Mouse (Mus musculus) thymus, postnatal 4 days (tissue): ENCODE data around the gene Gsg1l.
A peak's percentile ranks its signal among the peaks of the same experiment; 100 is the strongest.

ENCODE experiments used
- DNase-seq: peaks from one replicate; pipeline ENCODE4 v3.0.0; 2021

The Gsg1l gene

GRCm38 (mm10) chr7:125975414-125975813, 106.8 kb downstream of the Gsg1l start:
- no peak for DNase-seq

GRCm38 (mm10) chr7:125973874-125974273, 108.3 kb downstream of the Gsg1l start:
- no peak for DNase-seq

DNA sequence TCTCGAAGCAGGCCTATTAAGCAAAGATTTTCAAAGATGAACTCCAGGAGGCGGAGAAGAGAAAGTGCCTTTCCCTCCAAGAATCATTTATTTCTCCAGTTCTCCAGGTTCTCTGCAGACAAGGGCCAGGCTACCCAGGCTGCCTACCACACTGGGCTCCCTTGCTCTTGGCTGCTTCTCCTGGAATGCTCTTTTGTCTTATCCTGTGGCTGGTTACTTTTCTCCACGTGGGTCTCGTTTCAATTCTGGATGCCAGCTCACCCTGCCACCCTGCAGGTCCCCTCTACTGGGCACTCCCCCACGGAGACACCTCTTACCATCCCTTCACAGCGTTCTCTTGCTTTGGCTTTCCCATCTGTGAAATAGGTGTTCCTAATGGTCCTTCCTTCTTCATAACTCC, 109.4 kb downstream of the Gsg1l start:
- DNase-seq, result no peak

- no peak for DNase-seq
These were observed 110.0 kb downstream of the Gsg1l start for GRCm38 (mm10) chr7:125972174-125972672.

- no peak for DNase-seq
These were observed 113.1 kb downstream of the Gsg1l start for GRCm38 (mm10) chr7:125969076-125969475.

GRCm38 (mm10) chr7:125966402-125967261, 115.6 kb downstream of the Gsg1l start:
- no peak for DNase-seq

- DNase-seq, result no peak
These were observed 118.1 kb downstream of the Gsg1l start for GRCm38 (mm10) chr7:125964087-125964607.

DNA sequence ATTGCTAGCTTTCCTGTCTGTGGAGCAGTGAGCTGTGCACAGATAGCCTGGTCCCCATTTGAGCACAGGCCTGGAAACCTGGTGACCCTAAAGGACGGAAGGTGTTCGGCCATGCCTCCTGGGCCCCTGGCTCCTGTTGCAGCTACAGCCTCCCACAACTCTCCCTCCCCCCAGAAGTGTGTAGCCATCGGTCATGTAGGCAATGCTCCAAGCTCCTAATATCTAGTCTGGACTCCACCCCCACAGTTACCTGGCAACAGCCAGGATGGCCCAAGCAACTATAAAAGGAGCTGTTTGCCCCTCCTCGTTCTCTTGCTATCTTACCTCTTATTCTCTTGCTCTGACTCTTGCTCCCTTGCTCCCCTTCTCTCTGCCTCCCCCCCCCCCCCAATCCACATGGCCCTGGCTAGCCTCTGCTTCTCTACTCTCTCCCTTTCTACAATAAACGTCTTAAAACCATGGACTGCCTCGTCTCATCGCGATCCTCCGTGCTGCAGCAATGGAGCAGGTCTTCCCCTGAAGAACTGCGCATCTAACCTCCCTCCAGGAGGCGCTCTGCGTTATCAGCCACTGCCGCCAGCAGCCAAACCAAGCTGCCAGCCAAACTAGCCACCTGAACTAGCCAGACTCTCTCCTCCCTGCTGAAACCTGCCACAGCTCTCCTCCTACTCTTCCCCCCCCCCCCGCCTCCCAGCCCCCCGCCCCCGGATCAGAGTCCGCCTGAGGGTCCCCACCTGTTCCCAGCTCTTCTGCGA, 122.7 kb downstream of the Gsg1l start:
- peak; percentile 25 for DNase-seq

- DNase-seq, result no peak
These were observed 123.4 kb downstream of the Gsg1l start for GRCm38 (mm10) chr7:125958856-125959255.

- DNase-seq, result no peak
These were observed 127.2 kb downstream of the Gsg1l start for GRCm38 (mm10) chr7:125954994-125955393.

DNA sequence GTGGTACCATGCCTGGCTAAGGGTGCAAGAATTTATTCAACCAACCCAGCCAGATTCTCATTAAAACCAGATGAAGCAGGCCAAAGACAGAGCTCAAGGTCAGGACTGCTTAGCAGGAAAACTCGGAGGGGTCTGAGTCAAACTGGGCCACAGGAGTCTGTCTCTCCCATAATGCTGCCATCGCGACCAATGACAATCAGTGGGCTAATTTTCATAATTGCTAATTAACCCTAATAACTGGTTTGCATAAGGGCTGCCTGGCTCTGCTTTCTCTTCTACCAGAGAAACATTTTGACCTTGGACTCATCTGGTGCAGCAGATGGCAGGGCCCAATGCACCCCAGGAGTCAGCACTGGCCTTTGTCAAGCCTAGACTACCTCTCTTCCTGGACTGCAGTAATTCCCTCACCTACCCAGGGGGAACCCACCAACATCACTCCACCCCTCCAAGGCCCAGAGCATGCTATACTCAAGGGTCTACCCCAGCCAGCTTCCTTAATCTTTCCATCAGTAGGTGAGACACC, 127.8 kb downstream of the Gsg1l start:
- DNase-seq, result no peak

DNA sequence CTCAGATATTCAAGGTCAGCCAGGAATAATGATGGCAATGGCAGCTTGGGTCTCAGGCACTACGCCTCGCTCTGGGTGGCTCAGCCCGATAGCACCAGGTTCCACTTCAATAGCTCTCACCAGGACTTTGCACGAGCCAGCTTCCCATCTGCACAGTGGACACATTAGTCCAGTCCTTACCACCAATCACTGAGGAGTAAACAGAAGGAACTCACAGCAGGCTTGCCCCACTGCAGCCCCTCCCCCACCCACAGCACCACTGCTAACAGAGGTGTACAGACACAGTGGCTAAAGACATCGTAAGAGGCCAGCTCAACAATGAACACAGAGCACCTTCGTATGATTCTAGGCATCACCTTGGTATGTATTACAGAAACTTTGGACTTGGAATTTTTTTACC, 128.4 kb downstream of the Gsg1l start:
- DNase-seq, result no peak

GRCm38 (mm10) chr7:125951911-125952310, 130.3 kb downstream of the Gsg1l start:
- no peak for DNase-seq

DNA sequence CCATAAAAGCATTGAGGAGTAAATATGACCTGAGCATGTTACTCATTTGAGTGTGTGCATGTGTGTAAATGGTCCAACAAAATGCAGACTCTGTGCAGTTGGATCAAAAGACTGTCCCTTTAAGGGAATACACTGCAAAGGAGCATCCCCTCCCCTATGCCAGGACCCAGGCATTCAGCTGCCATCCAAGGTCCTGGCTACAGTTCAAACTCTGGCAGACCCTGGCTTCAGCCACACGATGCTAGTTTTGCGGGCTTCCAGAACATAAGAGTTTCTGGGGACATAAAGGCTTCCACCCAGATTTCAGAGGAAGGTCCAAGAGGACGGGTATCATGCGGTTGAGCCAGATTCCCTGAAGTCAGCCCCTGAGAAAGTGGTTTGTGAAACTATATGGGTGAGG, 133.2 kb downstream of the Gsg1l start:
- no peak for DNase-seq

DNA sequence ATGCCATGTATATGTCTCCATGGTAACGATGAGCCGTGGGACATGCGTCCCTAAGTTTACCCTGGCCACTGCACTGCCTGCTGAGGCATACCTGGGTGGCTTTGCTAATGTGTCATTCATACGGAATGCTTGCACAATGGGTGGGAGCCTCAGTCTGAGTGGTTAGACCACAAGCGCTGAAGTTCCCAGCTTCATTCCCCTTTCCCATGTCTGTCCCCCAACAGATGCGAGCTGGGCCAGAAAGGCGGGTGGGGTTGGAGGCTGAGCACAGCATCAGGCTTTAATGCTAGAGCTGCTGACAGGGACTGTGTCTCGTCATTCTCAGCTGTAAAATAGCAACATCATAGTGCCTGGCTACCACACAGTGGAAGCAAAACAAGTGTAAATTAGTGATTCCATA, 136.3 kb downstream of the Gsg1l start:
- no peak for DNase-seq

- DNase-seq, result no peak
These were observed 137.6 kb downstream of the Gsg1l start for GRCm38 (mm10) chr7:125944631-125945030.

DNA sequence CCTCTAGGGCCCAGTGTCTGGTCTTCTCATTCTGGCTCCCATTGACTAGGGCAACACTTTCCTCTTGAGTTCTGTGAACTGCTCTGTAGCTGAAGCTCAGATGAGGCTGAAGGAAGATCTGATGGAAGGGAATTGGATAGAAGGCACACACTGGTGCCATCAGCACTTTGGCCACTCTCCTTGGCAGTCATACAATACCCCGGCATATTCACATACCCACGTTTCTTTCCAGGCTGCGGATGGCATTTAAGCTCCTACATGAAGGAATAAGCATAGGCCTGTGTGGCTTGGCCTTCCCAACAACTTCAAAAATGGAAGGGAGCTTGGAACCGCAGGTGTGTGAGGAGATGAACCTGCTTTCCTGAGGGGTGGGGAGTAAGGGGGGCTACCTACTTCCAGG, 138.7 kb downstream of the Gsg1l start:
- no peak for DNase-seq

DNA sequence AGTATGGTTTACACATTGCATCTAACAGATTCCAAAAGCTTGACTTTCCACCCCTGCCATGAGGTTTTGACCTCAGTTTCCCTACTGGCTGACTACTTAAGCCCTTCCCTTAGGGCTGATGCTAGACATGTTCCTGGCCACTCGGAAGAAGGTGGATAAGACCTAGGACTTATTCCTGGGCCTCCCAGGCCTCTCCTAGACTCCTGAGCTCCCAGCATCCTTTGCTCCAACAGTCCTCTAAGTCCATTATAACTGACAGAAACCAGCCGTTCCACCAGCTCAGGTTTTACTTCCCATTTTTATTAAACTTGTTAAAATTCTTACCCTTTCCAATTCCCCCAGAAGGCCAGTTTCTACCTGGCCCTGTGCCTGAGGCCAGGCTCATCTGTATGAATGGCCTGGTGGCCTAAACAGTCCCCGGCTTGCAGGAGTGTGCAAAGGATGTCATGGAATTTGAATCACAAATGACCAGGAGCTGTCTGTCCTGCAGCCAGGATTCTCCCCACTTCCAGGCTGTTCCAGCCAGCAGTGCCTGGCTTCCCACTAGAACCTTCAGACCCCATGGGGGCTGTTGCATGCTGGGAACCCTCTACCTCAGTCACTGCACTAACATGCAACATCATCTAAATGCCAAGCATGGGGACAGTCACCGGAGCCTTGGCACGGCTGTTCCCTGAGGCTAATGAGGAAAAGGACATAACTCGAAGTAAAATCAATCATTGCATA, 139.7 kb downstream of the Gsg1l start:
- no peak for DNase-seq

- DNase-seq, result no peak
These were observed 147.9 kb downstream of the Gsg1l start for GRCm38 (mm10) chr7:125934319-125934718.

GRCm38 (mm10) chr7:125933356-125934244, 148.6 kb downstream of the Gsg1l start:
- no peak for DNase-seq

GRCm38 (mm10) chr7:125931602-125932001, 150.6 kb downstream of the Gsg1l start:
- DNase-seq, result no peak

DNA sequence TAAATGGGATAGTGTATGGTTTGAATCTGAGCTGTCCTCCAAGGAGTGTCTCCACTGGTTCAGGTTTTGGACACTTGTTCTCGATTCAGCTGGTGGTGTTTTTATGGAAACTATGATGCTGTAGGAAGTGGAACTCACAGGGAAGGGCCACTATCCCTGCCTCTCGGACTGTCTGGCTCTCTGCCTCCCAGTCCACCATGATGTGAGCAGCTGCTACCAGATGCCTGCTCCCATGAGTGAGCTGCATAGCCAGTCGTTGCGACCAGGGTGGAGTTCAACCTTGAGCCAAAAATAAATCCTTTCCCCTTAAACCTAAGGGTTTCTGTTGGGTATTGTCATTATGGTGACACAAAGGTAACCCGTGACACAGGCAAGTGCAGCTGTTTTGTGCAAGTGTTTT, 158.2 kb downstream of the Gsg1l start:
- DNase-seq, result no peak
